Mouse (Mus musculus): ENCODE data around the gene Ybey. TPM values are rescaled to one million over a fixed set of nuclear protein-coding genes. Genes with fewer than 3 reads are reported as not detected.
A peak's percentile ranks its signal among the peaks of the same experiment; 100 is the strongest.

Gene Ybey
- total and polyA plus RNA-seq, 2 experiments from 2014 or later: 4.1 to 7.3 TPM

DNA sequence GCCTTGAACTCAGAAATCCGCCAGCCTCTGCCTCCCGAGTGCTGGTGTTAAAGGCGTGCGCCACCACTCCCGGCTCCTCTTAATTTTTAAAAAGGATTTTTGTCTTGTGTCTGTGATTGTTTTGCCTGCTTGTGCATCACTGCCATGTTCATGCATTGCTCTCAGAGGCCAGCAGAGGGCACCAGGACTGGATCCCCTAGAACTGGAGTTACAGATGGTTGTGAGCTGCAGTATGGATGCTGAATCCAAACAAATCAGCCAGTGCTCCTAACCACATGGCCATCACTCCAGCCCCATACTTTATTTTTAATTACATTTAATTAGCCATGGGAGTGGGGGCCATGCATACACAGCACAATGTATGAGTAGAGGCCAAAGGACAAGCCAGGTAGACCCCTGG, 13.6 kb downstream of the Ybey start:
- H3K4me3 ChIP-seq (ENCODE audit: low read depth, low read length): no peak overlapping the region
- TF ChIP-seq CTCF (IDR thresholded peaks at IDR 0.05): peak; percentile 82
- DNase-seq (ENCODE audit: low spot score) (peak; percentile 66), ATAC-seq (ENCODE audit: low FRiP score) (no peak)
- H3K4me1 ChIP-seq (ENCODE audit: insufficient read depth, low read length): no peaks in the 10 kb centered on the region
- H3K27ac ChIP-seq (ENCODE audit: low read depth, low read length): no peak overlapping the region
- no peaks in the 10 kb centered on the region for H3K36me3 ChIP-seq (ENCODE audit: insufficient read depth, low read length)
- WGBS: 60% methylated on average over 4 of the region's 5 CpGs
- H3K9me3 ChIP-seq (ENCODE audit: low read length): no peaks in the 10 kb centered on the region
- H3K4me2 ChIP-seq (ENCODE audit: low read depth, low read length, poor library complexity, severe bottlenecking): no peak overlapping the region
- no peak overlapping the region for H3K9ac ChIP-seq (replicated peaks; ENCODE audit: low read length, poor library complexity, severe bottlenecking)
- no peaks in the 10 kb centered on the region for H3K27me3 ChIP-seq (ENCODE audit: insufficient read depth, low read length)

GRCm38 (mm10) chr10:76448851-76449250, 20.1 kb downstream of the Ybey start, which contains the start of gene 2610028H24Rik:
Gene 2610028H24Rik, plus strand, starts transcription at chr10:76449081.
- Histone ChIP-seq H3K4me1 (ENCODE audit: insufficient read depth, low read length) (no peaks in the 10 kb centered on the region), H3K27ac (ENCODE audit: low read depth, low read length) (no peak within 1 kb of the TSS), H3K36me3 (ENCODE audit: insufficient read depth, low read length) (no peaks in the 10 kb centered on the region), H3K9me3 (ENCODE audit: low read length) (no peaks in the 10 kb centered on the region), H3K27me3 (ENCODE audit: insufficient read depth, low read length) (no peaks in the 10 kb centered on the region), H3K4me3 (ENCODE audit: low read depth, low read length) (no peak within 1 kb of the TSS), H3K4me2 (ENCODE audit: low read depth, low read length, poor library complexity, severe bottlenecking) (no peak within 1 kb of the TSS), H3K9ac (replicated peaks; ENCODE audit: low read length, poor library complexity, severe bottlenecking) (no peak within 1 kb of the TSS)
- ATAC-seq (ENCODE audit: low FRiP score) (no peak), DNase-seq (ENCODE audit: low spot score) (no peak)
- WGBS: 68% methylated on average over 5 of the region's 5 CpGs
- TF ChIP-seq CTCF (IDR thresholded peaks at IDR 0.05): no peak

- no peak overlapping the region for H3K4me3 ChIP-seq (ENCODE audit: low read depth, low read length)
- H3K27ac ChIP-seq (ENCODE audit: low read depth, low read length): no peak overlapping the region
- ATAC-seq (ENCODE audit: low FRiP score) (no peak), DNase-seq (ENCODE audit: low spot score) (no peak)
- no peak overlapping the region for H3K9ac ChIP-seq (replicated peaks; ENCODE audit: low read length, poor library complexity, severe bottlenecking)
- H3K27me3 ChIP-seq (ENCODE audit: insufficient read depth, low read length): no peaks in the 10 kb centered on the region
- H3K9me3 ChIP-seq (ENCODE audit: low read length): no peaks in the 10 kb centered on the region
- no peak for TF ChIP-seq CTCF (IDR thresholded peaks at IDR 0.05)
- H3K4me2 ChIP-seq (ENCODE audit: low read depth, low read length, poor library complexity, severe bottlenecking): no peak overlapping the region
- 84% methylated on average over 15 of the region's 15 CpGs for WGBS
- peaks cover 3% of the 10 kb centered on the region for H3K4me1 ChIP-seq (ENCODE audit: insufficient read depth, low read length)
- no peaks in the 10 kb centered on the region for H3K36me3 ChIP-seq (ENCODE audit: insufficient read depth, low read length)
These were observed 21.3 kb downstream of the Ybey start for GRCm38 (mm10) chr10:76447406-76448229.

DNA sequence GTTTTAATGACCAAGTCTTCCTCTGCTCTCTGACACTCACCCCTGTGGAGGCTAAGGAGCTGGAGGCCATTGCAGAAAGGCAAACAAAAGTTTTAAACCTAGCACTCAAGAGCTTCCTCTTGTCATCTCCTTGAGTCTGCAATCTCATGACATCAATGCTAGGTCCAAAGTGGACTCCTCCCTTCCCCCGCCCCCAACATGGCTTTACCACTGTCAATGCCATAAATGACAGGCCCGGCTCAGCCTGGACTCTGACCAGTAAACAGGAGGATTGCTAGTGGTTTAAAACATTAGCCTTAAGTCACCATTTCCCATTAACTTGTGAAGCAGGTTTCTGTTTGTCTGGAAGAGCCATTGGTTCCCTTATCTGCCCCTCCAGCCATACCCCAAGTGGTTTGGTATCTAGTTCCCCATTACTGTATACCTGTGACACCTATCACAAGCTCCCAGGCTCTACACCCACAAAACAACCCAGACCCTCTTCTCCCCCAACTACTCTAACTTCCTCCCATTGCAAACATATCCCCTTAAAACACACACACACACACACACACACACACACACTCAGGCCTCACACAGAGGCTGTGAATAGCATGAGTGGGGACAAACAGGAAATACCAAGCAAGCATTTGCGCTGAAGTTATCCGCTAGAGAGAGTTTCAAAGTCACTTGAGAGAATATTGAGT, 22.8 kb downstream of the Ybey start:
- no peak overlapping the region for H3K4me2 ChIP-seq (ENCODE audit: low read depth, low read length, poor library complexity, severe bottlenecking)
- no peak for TF ChIP-seq CTCF (IDR thresholded peaks at IDR 0.05)
- no peaks in the 10 kb centered on the region for H3K9me3 ChIP-seq (ENCODE audit: low read length)
- ATAC-seq (ENCODE audit: low FRiP score): no peak
- no peak overlapping the region for H3K27ac ChIP-seq (ENCODE audit: low read depth, low read length)
- no peak for DNase-seq (ENCODE audit: low spot score)
- H3K4me3 ChIP-seq (ENCODE audit: low read depth, low read length): no peak overlapping the region
- 83% methylated on average over 4 of the region's 4 CpGs for WGBS
- no peaks in the 10 kb centered on the region for H3K27me3 ChIP-seq (ENCODE audit: insufficient read depth, low read length)
- H3K9ac ChIP-seq (replicated peaks; ENCODE audit: low read length, poor library complexity, severe bottlenecking): no peak overlapping the region
- peaks cover 3% of the 10 kb centered on the region for H3K4me1 ChIP-seq (ENCODE audit: insufficient read depth, low read length)
- no peaks in the 10 kb centered on the region for H3K36me3 ChIP-seq (ENCODE audit: insufficient read depth, low read length)

DNA sequence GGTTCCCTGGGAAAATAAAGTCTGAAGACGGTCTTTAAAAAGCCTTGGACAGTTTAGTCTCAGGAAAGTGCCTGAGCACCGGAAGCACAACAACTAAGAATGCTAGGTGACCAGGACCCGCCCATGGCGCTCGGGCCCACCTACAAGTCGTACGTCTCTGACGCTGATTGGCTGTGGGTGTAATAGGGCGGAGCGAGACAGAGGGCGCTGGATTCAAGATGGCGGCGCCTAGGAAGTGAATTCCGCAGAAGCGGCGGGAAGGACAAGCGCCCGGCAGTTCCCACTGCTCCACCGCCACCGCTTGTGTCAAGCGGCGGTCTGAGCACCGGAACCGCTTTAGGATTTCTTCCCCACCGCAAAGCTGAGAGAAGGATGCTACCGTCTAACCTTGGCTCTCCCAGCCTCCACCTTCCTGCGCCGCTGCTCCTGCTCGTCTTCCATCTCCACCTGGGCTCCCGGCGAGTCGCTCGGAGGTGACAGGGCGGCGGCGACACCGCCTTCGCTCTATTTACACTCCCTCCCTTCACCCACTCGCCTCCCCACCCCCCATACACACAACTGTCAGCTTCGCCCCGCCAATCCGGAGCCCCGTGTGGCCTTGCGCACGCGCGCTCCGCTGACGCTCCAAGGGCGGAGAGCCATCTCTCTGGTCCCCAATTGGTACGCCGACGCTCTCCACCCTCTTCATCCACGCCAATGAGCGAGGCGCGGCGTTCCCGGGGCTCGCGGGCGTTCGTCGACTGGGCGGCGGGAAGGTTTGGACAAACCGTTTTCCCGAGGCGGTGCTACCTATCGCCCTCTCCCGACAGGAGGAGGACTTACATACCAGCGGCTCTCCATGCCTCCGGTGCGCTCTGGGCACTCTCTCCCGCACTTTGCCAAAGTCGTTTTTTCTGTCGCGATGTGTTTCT, 26.5 kb downstream of the Ybey start, which contains the start of gene Pcnt:
TSS of gene Pcnt (minus strand) at position 609 of the 911 bp plus-strand sequence.
- WGBS: under 1% methylated on average over 78 of the region's 78 CpGs
- peaks cover 3% of the 10 kb centered on the region for H3K4me1 ChIP-seq (ENCODE audit: insufficient read depth, low read length)
- TF ChIP-seq CTCF (IDR thresholded peaks at IDR 0.05): peak; percentile 81

More for the DNA sequence above, 26.5 kb downstream of the Ybey start, which contains the start of gene Pcnt:
- Histone ChIP-seq H3K9me3 (ENCODE audit: low read length) (no peaks in the 10 kb centered on the region), H3K4me2 (ENCODE audit: low read depth, low read length, poor library complexity, severe bottlenecking) (peak within 1 kb of the TSS; percentile 77), H3K27me3 (ENCODE audit: insufficient read depth, low read length) (no peaks in the 10 kb centered on the region), H3K9ac (replicated peaks; ENCODE audit: low read length, poor library complexity, severe bottlenecking) (peak within 1 kb of the TSS; percentile 59), H3K4me3 (ENCODE audit: low read depth, low read length) (peak within 1 kb of the TSS; percentile 68), H3K36me3 (ENCODE audit: insufficient read depth, low read length) (peaks cover 3% of the 10 kb centered on the region; the same call in 1 of the 2 replicates), H3K27ac (ENCODE audit: low read depth, low read length) (peak within 1 kb of the TSS; percentile 85)
- DNase-seq (ENCODE audit: low spot score): peak; percentile 98
- ATAC-seq (ENCODE audit: low FRiP score): peak; percentile 100
